Mouse (Mus musculus) C2C12 (cell line): ENCODE results near the gene Dhrs3. TPM values are rescaled to one million over a fixed set of nuclear protein-coding genes. Genes with fewer than 3 reads are reported as not detected.

Experiments used
- H3K27me3 ChIP-seq: one replicate; pipeline ENCODE4 v1.6.1; 2011; ENCODE audit not compliant: control insufficient read depth, insufficient read depth, insufficient read length
- H3K36me3 ChIP-seq: one replicate; pipeline ENCODE4 v1.6.1; 2011; ENCODE audit not compliant: control insufficient read depth, insufficient read depth
- H3K4me3 ChIP-seq: one replicate; pipeline ENCODE4 v1.5.1; 2011; ENCODE audit warnings: mild to moderate bottlenecking, control low read depth; ENCODE audit not compliant: poor library complexity, insufficient read depth, severe bottlenecking
- H3K79me2 ChIP-seq: one replicate; pipeline ENCODE4 v1.6.1; 2011; ENCODE audit not compliant: control insufficient read depth, insufficient read depth
- H3K79me3 ChIP-seq: one replicate; pipeline ENCODE4 v1.6.1; 2011; ENCODE audit warnings: low read depth, control low read depth
- H3ac ChIP-seq: one replicate; pipeline ENCODE3; 2011; ENCODE audit warnings: low read depth; ENCODE audit not compliant: control insufficient read depth, insufficient read length
- CEBPB ChIP-seq: IDR thresholded peaks from one replicate; pipeline ENCODE4 v1.6.1; 2011; ENCODE audit warnings: low read depth, mild to moderate bottlenecking, control low read depth, moderate library complexity
- CTCF ChIP-seq: IDR thresholded peaks from one replicate; pipeline ENCODE4 v1.5.1; 2011; ENCODE audit not compliant: control insufficient read depth, insufficient read depth, insufficient read length
- FOSL1 ChIP-seq: IDR thresholded peaks from one replicate; pipeline ENCODE4 v1.8.0; 2011; ENCODE audit warnings: mild to moderate bottlenecking, low read length; ENCODE audit not compliant: poor library complexity, insufficient read depth, severe bottlenecking
- MAX ChIP-seq: IDR thresholded peaks from one replicate; pipeline ENCODE4 v1.6.1; 2011; ENCODE audit warnings: mild to moderate bottlenecking, control low read depth
- MYOD1 ChIP-seq: IDR thresholded peaks from one replicate; pipeline ENCODE4 v1.6.1; 2011; ENCODE audit warnings: low read depth; ENCODE audit not compliant: control insufficient read depth, insufficient read length
- MYOG ChIP-seq: IDR thresholded peaks from one replicate; pipeline ENCODE4 v1.6.1; 2011; ENCODE audit not compliant: control insufficient read depth, insufficient read length; ENCODE audit errors: extremely low read depth
- USF1 ChIP-seq: IDR thresholded peaks from one replicate; pipeline ENCODE4 v1.6.1; 2011; ENCODE audit warnings: low read depth, mild to moderate bottlenecking, control low read depth, moderate library complexity
- polyA plus RNA-seq: library from polyadenylated mRNA; unstranded; fragments of >200 nt; fragmentation: generic; extraction: Trizol; gene quantifications from one replicate; pipeline ENCODE4 v1.2.1, GENCODE M21; 2012; ENCODE audit warnings: missing spikeins

Dhrs3 gene
- polyA plus RNA-seq, 1 experiment = 5.0 TPM

GRCm38 (mm10) chr4:144961696-144962095 is 69.1 kb downstream of the Dhrs3 start:
- Histone ChIP-seq H3K27me3 (no peaks in the 10 kb centered on the region), H3K36me3 (no peaks in the 10 kb centered on the region), H3K4me3 (no peak overlapping the region), H3K79me3 (no peaks in the 10 kb centered on the region), H3ac (no peak overlapping the region), H3K79me2 (no peaks in the 10 kb centered on the region)
- TF ChIP-seq FOSL1 (no peak), USF1 (no peak), CEBPB (no peak), MYOG (no peak), CTCF (no peak), MAX (no peak), MYOD1 (no peak)

GRCm38 (mm10) chr4:144965255-144965654 is 72.6 kb downstream of the Dhrs3 start:
- TF ChIP-seq FOSL1 (no peak), CTCF (no peak), USF1 (no peak), CEBPB (no peak), MYOD1 (no peak), MYOG (no peak), MAX (no peak)
- no peaks in the 10 kb centered on the region for H3K36me3 ChIP-seq
- no peaks in the 10 kb centered on the region for H3K79me2 ChIP-seq
- no peak overlapping the region for H3ac ChIP-seq
- no peak overlapping the region for H3K4me3 ChIP-seq
- H3K27me3 ChIP-seq = no peaks in the 10 kb centered on the region
- no peaks in the 10 kb centered on the region for H3K79me3 ChIP-seq

GRCm38 (mm10) chr4:144968371-144968770 is 75.7 kb downstream of the Dhrs3 start:
- Histone ChIP-seq H3K79me2 (no peaks in the 10 kb centered on the region), H3K4me3 (no peak overlapping the region), H3ac (no peak overlapping the region), H3K79me3 (no peaks in the 10 kb centered on the region), H3K36me3 (no peaks in the 10 kb centered on the region), H3K27me3 (no peaks in the 10 kb centered on the region)
- no peak for TF ChIP-seq MYOG
- no peak for TF ChIP-seq CEBPB
- TF ChIP-seq MYOD1 = no peak
- TF ChIP-seq CTCF = no peak
- TF ChIP-seq USF1 = no peak
- TF ChIP-seq MAX = no peak

GRCm38 (mm10) chr4:144969030-144969429 is 76.4 kb downstream of the Dhrs3 start:
- H3K36me3 ChIP-seq = no peaks in the 10 kb centered on the region
- H3K27me3 ChIP-seq = no peaks in the 10 kb centered on the region
- H3ac ChIP-seq = no peak overlapping the region
- H3K79me2 ChIP-seq = no peaks in the 10 kb centered on the region
- H3K4me3 ChIP-seq = no peak overlapping the region
- TF ChIP-seq USF1 (no peak), CTCF (no peak)
- no peaks in the 10 kb centered on the region for H3K79me3 ChIP-seq

- TF ChIP-seq CTCF = no peak
- no peak for TF ChIP-seq CEBPB
- no peak for TF ChIP-seq USF1
- no peak for TF ChIP-seq MYOD1
- TF ChIP-seq FOSL1 = no peak
- no peak for TF ChIP-seq MYOG
- TF ChIP-seq MAX = no peak
These were observed 78.4 kb downstream of the Dhrs3 start for GRCm38 (mm10) chr4:144971048-144971447.

GRCm38 (mm10) chr4:144972948-144973720 is 80.5 kb downstream of the Dhrs3 start:
- no peaks in the 10 kb centered on the region for H3K79me3 ChIP-seq
- no peak for TF ChIP-seq USF1
- TF ChIP-seq CEBPB = no peak
- TF ChIP-seq MYOD1 = no peak
- TF ChIP-seq MYOG = no peak
- TF ChIP-seq FOSL1 = no peak
- no peak for TF ChIP-seq CTCF
- no peak overlapping the region for H3ac ChIP-seq
- no peaks in the 10 kb centered on the region for H3K36me3 ChIP-seq
- H3K4me3 ChIP-seq = no peak overlapping the region
- no peaks in the 10 kb centered on the region for H3K79me2 ChIP-seq
- H3K27me3 ChIP-seq = no peaks in the 10 kb centered on the region

More at GRCm38 (mm10) chr4:144971048-144971447, 78.4 kb downstream of the Dhrs3 start:
- Histone ChIP-seq H3K36me3 (no peaks in the 10 kb centered on the region), H3K79me2 (no peaks in the 10 kb centered on the region), H3K4me3 (no peak overlapping the region), H3ac (no peak overlapping the region), H3K79me3 (no peaks in the 10 kb centered on the region), H3K27me3 (no peaks in the 10 kb centered on the region)
